Mouse (Mus musculus) E14TG2a.4 (cell line): ENCODE measurements around the gene Fam107a.

ENCODE experiments used
- CTCF ChIP-seq: conservative IDR thresholded peaks from 2 replicates; pipeline ENCODE4 v1.5.1; 2014; ENCODE audit warnings: low read length
- POU5F1 ChIP-seq: IDR thresholded peaks from 2 replicates; pipeline ENCODE4 v1.6.1; 2014; ENCODE audit warnings: low read length, borderline replicate concordance

- no peak for TF ChIP-seq CTCF
- no peak for TF ChIP-seq POU5F1
Measured at GRCm38 (mm10) chr14:8309621-8310141, 8.1 kb downstream of the Fam107a start.
